Mouse (Mus musculus): ENCODE results near the gene Prr5l.

The Prr5l gene

DNA sequence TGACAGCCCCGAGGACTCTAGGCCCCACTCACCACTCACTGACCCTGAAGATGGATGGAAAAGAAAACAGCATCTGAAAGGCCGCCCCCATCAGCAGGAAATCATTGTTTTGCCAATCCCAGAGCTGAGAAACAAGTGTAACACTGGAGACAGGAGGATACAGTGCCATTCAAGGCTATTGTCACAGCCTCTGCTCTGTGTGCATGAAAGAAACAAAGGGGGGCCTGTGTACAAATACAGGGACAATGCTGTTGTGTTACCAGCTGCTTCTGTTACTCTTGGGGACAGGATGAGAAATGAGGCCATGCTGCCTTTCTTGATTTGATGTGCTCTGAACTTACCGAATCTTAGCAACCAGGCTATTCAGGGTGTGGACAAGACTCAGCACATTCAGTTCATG is at the start of gene Prr5l:
Gene Prr5l, minus strand, starts transcription at position 30 of the 400 bp plus-strand sequence.
- no peak for DNase-seq (ENCODE audit: low spot score in 2 of 2)

DNA sequence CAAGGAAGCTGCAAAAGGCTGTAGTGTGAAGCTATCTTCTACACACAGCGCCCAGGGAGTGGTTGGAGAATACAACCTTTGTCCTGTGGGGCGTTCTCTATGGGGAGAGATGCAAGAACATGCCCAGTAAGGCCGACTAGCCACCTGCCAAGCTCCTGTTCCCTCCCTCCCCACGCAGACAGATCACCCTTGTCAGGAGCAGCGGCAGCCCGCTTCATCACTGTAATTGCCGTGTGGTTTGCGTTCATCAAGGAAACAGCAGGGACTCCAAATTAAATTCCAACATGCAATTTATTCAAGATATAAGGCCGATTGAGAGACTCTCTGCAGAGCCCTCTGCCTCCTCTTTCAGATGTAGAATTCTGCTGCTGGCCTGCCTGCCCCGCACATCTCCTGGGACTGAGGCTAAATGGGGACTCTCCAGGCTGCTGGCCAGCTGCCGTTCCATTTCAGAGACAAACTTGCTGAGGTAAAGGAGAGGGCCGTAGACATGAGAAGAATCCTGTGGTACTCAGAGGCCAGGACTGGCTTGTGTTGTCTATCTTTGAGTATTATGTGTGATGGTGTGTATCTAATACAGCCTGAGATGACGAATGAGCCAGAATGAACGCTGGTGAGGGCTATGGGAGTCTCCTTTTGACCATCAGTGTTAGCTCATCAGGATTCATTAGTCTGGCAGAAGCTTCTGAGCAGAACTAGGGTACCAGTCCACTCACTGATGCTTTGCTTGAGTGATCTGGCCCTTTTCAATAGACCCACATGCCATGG is 49.5 kb upstream of the Prr5l start:
- no peak for DNase-seq (ENCODE audit: low spot score in 2 of 2)

DNA sequence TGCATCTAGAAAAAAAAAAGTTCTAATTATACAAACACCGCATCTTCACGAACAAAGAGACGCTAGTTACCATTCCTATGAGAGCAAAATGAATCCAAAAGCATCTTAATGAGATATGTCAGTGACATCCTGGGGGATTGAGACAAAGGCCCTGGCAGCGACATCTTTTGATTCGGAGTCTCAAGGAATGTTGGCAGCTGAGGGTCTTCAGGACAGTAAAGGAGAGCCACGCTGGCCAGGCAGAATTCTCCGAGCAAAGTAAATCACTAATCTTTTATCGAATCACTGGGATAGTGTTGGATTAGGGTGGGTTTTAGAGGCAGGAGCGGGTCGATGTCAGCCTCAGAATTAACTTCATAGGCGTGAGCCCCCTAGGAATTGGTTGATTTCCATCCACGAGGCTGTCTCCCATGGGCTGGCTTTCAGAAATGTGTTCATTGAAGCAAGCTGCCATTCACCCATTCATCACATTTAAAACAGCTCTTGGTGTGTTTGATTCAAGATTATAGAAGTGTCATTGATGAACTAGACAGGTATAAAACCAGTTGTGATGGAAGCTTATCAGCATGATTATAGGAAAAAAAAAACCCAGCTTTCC is 42.9 kb upstream of the Prr5l start:
- no peak for DNase-seq (ENCODE audit: low spot score in 2 of 2)

DNA sequence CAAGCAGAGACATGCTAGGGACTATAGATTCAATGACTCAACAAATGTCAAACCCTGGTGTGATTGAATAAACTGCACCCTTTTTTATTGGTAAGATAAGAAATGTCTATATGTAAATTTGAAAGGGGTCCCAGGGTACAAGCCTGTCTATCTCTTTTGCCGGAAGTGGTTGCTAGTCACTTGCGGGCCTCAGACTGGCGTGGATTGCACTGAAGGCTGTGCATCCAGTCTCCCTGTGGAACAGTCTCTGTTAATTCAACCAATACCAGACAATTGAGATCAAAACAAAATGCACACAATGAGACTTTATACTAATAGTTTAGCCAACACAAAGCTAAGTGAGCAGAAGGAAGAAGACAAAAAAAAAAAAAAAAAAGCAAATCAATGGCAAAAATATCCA is 42.4 kb upstream of the Prr5l start:
- DNase-seq (ENCODE audit: low spot score in 2 of 2): no peak

DNA sequence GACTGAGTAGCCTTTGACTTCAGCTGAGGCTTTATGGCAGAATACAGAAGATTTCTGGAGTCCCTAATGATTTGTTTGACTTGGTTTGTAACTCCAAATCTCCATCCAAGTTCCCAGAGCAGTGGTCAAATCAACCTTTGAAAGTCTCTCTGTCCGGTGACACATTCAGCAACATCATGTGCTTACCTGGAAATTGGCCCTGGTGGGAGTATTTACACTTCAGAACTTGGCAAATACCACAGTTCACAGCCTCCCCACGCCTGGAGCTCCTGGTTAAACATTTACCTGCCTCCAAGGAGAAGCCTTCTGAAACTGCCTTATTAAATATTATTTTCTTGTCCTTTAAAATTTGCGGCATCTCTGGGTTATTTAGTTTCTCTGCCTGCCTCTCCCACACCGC is 40.4 kb upstream of the Prr5l start:
- no peak for DNase-seq (ENCODE audit: low spot score in 2 of 2)

DNA sequence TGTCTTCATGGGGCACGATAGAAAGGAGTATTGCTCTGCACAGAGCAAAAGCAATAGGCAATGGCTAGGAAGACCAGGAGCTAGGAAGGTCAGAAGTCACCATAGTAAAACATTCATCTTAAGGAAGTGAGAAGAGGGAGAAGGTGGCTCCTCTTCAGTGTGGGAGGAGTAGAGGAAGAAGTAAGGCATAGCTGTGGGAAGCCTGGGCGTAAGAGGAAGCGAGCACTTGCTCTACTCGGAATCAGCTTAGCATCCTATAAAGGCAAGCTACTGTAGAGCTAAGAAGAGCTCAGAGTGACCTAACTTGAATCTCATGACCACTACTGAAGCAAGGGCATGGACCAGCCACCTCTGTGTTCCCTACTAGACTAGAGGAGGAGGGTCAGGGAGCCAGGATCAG is 39.5 kb upstream of the Prr5l start:
- DNase-seq (ENCODE audit: low spot score in 2 of 2): no peak

DNA sequence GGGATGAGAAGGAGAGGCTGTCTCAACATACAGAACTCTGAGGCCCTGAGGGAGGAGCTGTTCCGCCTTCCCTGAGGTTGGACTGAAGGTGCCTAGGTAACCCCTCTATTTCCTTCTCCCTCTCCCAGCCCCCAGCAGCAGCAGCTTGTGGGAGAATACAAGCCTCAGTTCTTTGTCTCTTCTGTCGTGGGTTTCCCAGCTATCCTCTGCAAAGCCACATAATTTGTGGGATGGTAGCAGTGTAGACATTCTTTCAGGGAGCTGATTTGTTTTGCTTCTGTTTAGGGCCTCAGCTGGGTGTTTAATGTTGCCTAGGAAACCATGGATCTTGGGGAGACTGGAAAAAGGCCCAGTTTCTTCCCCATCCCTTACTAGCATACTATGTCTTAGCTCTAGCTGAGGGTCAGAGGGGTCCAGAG is 37.3 kb upstream of the Prr5l start:
- no peak for DNase-seq (ENCODE audit: low spot score in 2 of 2)

DNA sequence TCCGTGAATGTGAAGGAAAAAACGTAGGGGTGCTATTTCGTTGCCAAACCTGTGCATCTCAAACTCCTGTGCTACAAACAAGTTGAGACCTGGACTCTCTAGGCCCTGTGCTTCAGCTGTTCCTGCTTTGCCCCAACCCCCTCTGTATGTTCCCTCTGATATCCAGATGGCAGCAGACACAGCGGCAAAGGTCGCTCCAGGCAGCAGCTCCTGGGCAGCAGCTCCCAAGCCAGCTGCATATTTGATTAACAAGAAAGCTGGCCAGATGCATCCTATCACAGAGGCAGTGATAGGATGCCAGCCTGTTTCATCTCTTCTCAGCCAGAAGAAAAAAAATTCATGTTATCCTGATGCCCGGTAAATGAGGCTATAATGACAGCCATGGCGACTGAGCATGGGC is 35.7 kb upstream of the Prr5l start:
- no peak for DNase-seq (ENCODE audit: low spot score in 2 of 2)

DNA sequence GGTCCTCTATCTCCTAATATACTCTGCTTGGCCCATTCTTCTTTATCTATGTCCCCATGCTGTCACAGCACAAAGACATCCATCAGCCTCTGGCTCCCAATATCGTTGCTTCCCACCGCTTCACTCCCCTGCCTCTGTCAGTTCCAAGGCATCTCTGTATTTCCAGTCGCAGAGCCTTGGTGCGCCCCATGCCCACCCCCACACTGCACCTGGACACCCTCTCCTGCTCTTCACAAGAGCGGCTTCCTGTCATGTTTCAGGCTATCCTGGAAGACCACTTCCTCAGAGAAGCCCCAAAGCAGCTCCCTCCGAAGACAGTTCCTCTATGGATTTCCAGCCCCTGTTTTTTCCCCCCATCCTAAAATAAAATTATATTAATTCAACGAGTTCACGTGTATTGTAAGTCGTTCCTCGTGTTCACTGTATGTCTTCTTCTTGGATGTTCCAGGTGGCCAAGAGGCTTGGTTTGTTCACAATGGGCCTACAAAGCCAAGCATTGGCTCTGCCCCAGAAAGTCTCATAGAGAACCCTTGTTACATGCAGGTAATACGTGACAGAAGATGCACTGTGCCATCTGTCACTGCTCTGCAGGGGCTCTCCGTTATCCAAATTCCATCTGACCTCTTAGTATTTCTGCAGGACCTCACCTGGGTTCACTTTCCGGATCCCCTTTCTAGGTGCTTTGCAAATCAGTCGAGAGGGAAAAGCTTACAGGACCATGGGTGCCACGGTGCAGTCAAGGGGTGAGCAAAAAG is 26.7 kb upstream of the Prr5l start:
- DNase-seq (ENCODE audit: low spot score in 2 of 2): no peak

DNA sequence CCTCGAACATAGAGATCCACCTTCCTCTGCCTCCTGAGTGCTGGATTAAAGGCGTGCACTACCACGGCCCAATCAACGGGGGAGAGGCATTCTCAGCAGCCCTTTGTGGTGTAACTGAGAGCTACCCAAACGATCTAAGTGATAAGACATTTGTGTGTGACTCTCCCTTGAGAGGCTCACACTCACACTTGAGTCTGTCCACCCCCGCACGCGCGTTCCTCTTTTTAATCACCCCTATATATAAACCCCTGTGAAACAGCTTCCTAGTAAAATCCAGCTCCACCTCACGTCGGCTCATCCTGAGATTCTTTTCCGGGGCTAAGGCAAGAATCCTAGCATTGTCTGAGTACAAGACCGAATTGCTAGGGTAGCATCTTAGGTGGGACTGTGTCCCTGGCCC is 25.9 kb upstream of the Prr5l start:
- no peak for DNase-seq (ENCODE audit: low spot score in 2 of 2)

DNA sequence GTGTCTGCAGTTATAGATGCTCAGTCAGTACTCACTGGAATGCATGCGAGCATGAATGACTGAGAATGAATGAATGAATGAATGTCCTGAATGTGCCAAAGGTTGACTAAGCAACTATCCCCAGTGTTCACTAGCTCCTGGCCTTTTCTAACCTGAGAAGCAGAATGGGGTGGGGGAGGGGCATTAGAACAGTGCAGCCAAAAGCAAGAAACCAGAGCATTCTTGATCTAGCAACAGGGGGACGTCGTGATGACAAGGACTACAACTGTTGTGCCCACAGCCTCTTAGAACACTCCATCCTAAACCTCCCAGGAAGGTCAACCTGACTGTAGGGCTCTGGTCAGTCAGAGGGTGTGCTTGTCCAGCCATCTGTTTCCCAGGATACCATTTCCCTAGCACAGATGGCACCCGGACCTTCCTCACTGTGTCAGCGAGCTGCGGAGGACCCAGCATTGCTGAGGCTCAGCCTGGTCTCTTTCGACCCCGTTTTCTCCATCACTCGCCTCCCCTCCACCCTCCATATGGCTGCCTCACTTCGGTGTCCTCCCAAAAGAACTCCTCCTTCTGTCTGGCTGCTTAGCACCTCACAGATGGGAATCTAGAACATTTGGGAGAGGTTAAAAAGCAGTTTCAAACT is 24.7 kb upstream of the Prr5l start:
- no peak for DNase-seq (ENCODE audit: low spot score in 2 of 2)

DNA sequence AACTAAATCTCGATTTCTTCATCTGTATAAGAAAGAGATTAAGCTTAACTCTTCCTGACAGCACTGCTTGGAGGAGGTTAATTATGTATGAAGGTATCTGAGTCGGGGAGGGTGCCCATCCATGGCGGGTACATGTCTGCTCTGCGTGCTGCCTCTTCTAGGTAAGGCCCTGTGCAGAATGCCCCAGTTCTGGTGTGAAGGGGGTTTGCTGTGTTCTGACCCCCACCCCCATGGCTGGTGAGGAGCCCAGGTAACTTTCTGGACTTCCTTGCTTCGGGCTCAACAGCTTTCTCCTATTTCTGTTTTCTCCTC is 23.5 kb upstream of the Prr5l start:
- no peak for DNase-seq (ENCODE audit: low spot score in 2 of 2)

DNA sequence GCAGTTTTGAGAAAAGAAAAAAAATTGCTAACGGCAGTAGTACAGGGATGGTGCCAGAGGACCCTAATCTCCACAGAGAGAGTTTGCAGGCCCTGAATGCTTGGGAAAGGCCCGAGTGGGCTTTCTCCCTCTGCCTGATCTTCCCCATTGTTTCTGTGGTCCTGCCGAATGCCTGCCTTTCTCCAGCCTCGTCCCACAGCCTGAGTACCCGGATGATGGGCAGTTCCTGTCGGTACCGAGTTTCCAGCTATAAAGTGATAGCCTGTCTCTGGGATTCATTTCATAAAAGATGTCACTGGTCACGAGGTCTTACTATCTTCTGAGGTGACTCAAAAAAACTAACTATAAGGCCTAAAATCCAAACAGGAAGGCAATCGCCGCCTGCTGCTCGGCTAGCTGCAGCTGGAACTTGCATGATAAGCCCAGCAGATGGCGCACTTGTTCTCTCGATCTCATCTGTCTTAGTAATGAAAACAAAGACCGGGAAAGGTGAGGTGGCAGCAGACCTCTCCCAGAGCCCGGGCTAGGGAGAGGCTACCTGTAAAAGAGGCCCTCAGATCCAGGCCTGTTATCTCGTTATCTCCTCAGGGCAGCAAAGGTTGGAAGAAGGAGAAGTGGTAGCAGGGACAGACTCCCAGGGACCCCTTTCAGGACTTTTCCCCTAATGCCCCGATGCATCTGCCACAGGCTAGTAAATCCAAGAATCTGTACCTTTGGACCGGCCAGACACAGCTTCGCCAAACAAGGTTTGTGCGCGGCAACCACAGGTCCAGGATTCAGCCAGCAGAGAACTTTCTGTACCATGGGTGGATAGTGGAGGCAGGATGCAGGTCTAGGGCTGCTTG is 22.9 kb upstream of the Prr5l start:
- DNase-seq (ENCODE audit: low spot score in 2 of 2): peak; percentile 34 to 69

DNA sequence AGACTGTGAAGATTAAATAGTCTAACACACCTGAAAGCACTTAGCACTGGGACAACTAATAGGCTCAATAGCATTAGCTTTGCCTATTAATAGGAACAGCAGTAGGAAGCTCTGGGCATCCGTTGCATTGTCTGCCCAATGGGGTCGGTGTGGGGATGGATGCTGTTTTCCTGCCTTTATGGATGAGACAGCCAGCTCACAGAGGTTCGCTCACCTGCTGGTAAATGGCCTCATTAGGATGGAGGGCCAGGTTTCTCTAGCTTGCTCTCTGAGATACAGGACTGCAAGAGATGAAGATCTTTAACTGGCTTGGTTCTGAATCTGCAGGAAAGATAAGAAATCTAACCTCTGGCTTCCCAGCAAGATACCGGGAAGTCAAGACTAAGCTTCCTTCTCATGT is 19.4 kb upstream of the Prr5l start:
- DNase-seq (ENCODE audit: low spot score in 2 of 2): no peak

DNA sequence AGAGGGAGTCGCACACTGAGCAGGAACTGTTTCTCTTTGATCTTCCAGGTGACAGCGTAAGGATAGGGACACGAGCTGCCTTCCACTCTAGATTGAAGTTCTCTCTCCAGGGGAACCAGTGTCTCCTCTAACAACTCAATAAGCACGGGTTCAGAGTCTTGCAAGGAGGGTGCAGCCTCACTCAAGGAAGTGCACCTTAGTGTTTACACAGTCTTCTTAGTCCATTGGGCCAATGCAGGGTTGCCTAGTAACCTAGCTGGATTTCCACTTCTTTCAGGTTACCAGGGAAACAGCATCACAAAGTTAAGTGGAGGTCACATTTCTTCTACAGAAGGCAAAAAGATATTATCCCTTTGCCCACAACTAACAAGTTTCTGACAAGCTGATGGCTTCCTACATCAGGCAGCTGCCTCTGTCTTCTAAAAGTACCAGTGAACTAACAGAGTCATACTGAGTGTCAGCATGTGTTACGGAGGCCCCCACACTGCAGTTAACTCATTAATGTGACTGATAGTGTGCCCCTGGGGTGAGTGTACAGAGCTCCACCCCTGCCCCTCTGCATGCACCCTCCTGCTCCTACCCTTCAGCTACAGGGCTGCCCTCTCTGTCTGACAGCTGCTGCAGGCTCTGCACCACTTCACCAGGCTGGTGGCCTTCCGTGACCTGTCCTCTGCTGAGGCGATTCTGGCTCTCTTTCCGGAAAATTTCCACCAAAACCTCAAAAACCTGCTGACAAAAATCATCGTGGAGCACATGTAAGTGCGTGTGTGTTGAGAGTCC is 13.8 kb upstream of the Prr5l start:
- no peak for DNase-seq (ENCODE audit: low spot score in 2 of 2)

DNA sequence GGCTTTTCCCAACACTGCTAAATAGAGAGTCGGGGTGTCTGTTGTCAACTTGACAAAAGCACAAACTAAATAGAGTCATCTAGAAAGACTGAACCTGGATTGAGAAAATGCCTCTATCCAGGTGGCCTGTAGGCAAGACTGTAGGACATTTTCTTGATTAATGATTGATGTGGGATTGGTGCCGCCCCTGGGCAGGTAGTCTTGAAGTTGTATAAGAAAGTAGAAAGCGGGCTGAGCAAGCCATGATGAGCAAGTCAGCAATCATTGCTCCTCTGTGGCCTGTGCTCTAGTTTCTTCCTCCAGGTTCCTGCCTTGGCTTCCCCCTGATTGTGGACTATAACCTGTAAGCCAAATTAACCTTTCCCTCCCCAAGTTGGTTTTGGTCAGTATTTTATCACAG is 11.3 kb upstream of the Prr5l start:
- DNase-seq (ENCODE audit: low spot score in 2 of 2): no peak

DNA sequence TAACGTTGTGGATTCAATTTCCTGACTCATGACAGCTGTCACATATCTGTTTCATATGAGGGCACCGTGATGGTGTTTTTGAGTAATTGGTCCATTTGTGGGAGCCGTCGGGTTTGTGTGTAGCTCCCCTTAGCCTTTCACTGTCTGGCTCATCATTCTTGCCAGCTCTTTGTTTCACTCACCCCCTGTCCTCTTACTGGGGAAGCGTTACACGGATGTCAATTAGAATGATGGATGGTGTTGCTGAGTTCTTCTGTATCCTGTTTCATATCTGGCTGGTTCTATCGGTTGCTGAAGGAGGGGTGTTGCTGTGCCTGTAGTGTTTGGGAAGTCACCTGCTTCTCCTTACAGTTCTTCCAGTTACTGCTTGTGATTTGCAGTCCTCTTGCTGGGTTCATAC is 8.3 kb upstream of the Prr5l start:
- no peak for DNase-seq (ENCODE audit: low spot score in 2 of 2)

DNA sequence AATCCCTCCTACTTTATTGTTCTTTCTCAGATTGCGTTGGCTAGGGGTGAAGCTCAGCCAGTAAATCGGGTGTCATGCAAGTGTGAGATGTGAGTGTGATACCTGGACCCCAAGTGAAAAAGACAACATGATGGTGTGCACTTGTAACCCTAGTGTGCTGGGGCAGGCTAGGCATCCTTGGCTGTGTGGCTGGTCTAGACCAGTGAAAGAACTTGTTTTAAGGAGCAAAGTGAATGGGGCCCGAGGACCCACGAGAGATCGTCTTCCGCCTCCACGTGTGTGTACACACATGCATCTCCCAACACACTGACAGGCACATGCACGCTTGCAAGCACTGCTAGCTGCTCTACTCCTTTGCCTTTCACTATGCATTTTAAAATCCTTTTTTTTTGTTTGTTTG is 6.1 kb upstream of the Prr5l start:
- DNase-seq (ENCODE audit: low spot score in 2 of 2): no peak

DNA sequence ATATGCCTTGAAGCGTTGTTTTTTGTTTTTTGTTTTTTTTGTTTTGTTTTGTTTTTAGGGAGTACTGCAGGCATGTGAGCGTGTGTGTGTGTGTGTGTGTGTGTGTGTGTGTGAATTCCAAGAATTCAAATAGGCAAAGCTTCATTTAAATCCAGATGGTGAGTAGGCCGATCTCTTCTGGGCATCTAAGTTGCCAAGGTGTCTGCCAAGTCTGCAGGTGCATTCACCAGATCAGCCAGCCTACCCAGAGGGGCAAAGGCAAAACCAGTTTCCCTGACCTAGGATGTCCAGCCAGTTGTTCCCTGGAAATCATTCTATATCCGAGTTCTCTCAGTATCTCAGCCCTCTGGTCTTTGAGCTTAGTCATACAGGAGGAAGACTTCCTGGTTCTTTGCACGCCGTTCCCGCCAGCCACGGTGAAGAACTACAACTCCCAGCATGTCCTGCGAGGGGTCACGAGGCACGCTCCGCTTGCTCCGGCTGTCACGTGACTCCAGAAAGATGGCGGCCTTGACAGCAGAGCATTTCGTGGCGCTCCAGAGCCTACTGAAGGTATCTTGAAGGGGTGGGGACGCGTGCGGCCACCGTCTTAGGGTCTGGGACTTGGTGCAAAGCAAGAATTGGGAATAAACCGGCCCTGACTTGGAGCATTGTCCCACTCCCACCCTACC is 3.1 kb upstream of the Prr5l start, which contains the start of gene Commd9:
Gene Commd9, plus strand, starts transcription at position 480 of the 671 bp plus-strand sequence.
- peak; percentile 92 to 95 for DNase-seq (ENCODE audit: low spot score in 2 of 2)

DNA sequence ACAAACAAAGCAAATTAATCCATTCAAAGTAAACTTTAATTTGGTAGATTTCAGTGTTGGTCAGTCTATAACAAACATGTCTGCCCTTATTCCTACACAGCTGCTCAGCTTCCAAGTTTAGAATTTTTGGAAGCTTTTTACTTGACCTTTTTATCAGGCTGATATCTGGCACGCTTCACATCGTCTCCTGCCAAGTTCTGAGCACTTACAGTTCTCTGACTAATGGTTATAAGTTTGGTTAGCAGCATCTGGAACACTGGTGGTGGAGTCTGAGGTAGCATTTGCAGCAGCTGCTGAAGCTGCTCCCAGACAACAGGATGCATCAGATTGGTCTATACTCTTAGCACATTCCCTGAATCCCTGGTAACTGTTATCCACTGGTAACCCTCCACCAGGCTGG is 1.5 kb upstream of the Prr5l start:
- no peak for DNase-seq (ENCODE audit: low spot score in 2 of 2)

Data from natural killer cell, adult 2 months (primary cell).